Mouse (Mus musculus) adipocyte (in vitro differentiated cells): ENCODE results near the gene Kcnq1.

Experiments used
- DNase-seq: peaks from one replicate; pipeline ENCODE4 v3.0.0-alpha.2; 2016; ENCODE audit warnings: low spot score

Kcnq1 gene

DNA sequence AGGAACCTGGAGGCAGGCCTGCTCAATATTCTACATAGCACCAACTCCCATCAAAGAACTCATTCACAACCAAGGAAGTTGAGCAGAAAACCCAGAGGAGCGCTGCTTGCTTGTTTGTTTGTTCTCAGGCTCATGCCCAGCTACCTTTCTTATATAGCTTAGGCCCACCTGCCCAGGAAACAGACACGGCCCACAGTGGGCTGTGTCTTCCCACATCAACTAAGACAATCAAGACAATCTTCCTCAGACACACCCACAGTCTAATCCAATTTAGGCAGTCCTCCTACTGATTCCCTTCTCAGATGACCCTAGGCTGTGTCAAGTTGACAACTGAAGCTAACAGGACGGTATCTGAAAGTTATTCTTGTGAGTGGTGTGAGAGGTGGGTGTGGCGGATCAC lies at the start of gene Kcnq1:
Kcnq1 (plus strand) TSS at position 301 of the 400 bp plus-strand sequence.
- DNase-seq = no peak

DNA sequence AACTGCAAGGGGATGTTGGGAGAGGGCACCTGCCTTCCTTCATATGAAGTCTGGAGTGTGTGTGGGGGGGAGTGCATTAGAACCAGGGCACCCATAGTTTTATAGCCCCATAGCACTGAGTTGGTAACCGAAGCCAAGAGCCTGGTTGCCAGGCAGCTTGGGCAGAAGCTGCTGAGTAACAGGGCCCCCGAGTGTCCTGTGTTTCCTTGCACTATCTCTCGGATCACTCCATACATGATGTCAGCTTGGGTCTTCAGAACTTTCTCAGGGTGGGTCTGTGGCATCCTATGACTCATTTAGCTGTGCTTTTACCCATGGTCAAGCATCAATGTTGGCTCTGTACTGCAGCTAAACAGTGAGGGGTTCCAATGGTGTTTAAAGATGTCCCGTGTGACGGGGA lies 49.1 kb upstream of the Kcnq1 start:
- DNase-seq = no peak

DNA sequence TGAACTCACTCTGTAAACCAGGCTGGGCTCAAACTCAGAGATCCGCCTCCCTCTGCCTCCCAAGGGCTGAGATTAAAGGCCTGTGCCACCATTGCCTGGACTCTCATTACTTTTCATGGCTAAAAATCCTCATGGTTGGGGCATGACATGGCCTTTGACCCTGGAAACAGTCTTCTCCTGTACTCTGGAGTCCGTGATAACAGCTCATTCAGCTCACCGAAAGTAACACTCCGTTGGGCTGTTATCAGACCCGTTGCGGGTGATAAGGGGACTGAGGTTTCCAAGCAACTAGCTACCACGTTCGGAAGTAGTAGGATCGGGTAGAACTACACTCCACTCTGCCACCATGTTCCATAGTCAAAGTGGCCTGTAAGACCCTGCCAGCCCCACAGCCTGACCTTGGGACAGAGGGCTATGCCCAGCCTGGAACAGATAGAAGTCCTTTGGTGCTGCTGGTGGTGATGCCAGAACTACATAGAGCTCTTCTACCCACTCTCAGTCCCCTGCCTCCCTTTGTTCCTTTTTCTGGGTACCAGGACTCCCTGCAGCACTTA lies 48.4 kb upstream of the Kcnq1 start:
- DNase-seq = no peak

DNA sequence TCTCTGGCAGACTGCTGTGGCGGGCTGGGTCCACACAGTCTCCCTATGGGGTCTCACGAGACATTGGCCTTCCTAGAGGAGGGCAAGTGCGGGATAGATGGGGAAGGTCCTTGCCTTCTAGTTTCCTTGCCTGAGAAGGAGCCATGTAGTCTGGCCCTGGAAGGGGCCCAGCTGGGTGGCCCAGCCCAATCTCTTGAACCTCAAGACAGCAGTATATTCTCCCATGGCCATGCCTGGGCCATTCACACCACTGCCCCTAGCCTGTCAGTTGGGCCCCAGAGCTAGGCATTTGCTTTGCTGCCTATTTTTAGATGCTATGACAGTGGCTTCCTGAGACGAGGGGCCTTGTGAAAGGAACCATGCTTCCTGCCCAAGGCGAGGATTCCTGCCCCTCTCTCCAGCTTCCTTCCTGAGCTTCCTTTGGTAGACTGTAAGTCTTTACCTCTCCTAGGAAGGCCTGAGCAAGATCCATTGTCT lies 47.9 kb upstream of the Kcnq1 start:
- no peak for DNase-seq

DNA sequence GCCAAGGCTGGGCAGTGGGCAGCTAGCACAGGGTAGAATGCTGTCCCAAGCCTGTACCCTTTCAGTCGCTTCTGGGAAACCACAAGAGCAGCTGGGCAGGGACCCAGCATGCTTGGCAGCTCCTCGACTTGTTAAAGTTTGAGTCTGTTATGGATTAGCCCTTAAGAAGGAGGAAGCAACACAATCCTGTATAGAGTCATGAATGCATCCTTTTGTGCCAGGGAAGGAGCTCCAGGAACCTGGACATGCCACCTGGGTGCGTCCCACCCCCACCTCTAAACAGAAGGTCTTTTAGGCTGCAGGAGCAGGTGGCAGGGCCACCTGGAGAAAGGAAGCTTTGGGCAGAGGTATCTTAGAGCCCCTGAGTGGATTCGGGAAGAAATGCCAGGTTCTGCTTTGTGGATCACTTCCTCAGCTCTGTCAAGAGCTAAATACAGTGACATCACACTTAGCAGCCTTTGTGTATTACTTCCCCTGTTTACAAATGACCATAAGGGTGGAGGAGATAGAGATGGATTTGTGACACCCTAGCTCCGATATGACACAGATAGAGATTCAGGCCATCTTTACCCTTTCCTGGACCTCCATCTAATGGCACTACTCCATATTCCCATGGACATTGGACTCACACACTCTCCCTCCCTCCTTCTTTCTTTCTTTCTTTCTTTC lies 46.8 kb upstream of the Kcnq1 start:
- DNase-seq = peak; percentile 74

DNA sequence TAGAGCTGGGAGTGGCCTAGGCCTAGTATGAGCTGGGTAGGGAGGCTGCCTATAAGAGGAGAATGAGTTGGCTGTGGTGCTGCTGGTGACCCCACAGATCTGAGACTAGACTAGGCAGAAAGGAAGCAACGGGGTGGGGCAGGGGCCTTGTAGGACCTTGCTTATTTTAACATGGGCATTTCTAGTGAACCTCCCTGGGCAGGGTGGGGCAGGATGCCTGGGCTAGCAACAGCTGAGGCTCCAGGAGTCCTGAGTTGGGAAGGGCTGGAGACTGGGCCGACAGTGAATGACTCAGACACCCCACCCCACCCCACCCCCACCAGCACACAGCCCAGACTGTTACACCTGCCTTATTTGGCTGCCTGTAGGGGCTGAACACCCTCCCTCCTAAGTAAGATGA lies 43.5 kb upstream of the Kcnq1 start:
- DNase-seq = no peak

DNA sequence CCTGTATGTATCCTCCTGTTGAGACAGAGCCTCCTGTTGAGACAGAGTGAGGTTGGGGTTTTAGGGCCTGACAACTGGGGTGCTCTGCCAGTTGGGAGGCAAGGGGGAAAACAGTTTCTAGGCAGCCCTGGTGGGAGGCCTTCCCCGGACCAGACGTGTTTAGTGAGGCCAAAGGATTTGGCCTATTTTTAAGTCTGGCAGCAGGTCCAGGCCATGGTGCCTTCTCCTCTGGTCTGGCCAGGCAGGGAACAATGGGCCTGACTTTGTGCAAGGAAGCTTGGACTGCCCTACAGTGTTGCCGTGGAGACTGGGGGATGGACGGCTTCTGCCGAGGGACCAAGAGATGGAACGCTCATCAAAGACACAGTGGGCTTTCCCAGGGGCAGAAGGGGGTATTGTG lies 41.9 kb upstream of the Kcnq1 start:
- DNase-seq = no peak

DNA sequence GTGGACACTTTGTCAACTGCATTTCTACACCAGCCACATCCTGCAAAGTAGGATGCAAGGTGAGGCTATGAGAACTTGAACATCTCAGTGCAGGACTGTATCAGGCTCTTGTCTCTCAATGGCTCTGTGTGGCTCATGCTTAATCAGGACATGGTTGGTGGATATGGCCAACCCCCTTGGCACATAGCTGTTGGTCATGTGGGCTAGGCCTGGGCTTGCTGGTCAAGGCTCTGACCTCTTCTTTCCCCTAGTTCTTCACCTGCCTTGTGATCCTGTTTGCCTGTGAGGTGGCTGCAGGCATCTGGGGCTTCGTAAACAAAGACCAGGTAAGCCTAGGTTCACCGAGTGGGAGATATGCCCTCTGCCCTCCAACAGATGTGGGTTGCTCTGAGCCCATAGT lies 40.5 kb upstream of the Kcnq1 start:
- no peak for DNase-seq

DNA sequence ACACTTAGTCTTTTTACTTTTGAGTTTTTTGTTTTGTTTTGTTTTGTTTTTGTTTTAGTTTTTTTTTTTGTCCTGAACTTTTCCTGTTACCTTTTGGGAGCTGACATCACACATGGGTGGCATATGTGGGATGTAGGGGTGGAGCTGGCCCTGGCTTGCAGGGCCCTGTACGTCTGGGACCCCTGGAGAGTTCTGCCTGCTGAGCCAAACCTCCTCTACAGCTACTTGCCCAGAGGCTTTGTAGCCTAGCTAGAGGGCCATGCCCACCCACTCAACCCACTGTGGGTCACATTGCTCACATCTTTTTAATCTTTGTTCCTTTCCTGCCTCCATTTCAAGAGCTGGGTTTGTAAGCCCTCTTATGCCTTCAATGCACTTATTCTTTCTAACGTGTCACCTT lies 38.7 kb upstream of the Kcnq1 start:
- DNase-seq = no peak

DNA sequence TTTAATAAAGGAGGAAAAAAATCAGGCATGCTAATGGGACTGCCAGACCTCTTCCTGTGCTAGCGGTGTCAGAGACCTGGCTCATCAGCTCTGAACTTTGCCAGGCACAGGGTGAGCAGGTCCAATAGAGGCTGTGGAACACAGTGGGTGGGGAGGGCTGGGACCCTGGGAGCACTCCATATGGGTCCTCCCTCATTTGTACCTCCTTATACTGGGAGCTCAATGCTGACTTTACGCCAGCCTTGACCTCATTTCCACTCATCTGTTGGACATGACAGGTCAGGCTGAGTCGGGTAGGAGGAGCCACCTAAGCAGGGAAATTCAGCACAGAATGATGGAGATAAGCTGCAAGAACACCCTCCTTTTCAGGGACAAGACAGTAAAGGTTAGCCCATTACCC lies 38.3 kb upstream of the Kcnq1 start:
- no peak for DNase-seq

DNA sequence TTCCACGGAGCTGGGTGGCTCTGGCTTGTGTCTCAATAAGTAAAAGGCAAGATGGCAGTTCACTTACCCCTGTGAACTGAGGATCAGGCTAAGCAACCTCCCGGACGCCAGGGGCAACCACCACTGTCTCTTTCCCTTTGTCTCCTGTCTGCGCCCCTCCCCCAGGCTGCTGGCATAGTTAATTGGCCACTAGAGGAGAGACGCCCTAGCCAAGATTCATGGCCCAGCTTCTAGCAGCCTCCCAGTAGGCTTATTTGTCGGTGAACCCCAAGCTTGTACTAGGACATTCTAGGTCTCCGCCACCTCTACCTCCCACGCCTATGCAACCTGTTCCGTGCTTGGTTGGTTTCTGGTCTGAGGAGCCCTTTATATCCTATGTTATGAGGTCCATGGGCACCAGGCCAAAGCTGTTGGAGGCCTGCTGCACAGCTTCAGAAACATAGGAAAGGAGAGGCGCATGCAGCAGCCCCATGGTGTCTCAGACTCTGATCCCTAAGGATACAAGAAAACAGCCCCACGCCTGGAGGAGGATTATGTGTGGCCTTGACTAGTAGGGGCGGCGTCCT lies 37.8 kb upstream of the Kcnq1 start:
- DNase-seq = peak; percentile 57

DNA sequence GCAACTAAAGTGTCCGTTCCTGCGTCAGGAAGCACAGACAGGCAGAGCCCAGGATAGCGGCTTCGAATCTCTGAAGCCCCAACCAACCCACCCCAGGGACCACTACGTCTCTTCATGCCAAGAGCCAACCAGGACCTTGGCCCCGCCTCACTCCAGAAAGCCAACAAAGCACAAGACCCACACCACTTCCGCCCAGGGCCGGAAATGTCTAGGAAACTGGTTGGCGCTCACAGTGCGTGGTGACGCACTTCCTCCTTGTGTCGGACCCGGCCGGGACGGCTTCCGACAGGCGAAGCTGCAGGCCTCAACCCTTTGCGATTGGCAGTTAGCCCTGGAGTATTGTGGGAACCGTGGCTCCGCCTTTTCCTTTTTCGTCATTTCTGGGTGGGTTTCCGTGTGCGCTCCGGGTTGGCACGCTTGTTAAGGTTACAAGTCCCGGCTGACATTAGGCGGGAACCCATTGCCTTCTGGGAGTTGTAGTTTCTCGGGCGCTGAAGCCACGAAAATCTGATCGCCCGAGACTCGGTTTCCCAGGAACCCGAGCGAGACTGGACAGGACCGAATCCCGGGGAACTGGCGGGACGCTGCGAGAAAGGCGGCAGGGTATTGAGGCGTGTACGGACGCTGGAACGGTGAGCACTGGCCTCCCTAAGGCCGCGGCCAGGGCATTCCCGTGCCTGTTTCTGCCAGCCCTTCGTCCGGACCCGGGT lies 37.1 kb upstream of the Kcnq1 start, which contains the start of gene Tssc4:
Tssc4 (plus strand) TSS at position 368 of the 710 bp plus-strand sequence.
- peak; percentile 100 for DNase-seq

DNA sequence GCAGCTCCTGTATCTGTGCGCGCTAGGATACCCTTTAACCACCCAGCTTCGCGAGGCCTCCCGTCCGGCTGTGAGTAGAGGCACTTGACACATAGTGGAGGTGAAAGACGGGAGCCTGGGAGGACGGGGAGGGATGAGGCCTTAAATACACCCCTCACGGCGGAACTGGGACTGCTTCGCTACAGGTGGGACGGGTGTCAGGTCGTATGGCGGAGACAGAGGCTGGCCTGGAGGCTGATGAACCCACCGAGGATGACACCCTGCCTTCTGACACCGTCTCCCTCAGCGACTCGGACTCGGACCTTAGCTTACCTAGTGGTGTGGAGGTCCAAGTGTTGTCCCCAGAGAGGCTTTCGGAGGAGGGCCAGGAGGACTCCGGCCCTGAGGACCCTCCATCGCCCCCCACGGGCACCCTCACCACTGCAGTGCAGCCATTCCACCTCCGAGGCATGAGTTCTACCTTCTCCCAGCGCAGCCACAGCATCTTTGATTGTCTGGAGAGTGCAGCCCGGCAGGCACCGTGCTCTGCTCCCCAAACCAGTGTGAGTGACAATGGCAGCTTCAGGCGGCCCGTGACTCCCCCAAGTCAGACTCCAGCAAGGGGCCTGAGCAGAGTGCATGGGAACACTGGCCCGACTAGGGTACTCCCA lies 36.3 kb upstream of the Kcnq1 start:
- no peak for DNase-seq

DNA sequence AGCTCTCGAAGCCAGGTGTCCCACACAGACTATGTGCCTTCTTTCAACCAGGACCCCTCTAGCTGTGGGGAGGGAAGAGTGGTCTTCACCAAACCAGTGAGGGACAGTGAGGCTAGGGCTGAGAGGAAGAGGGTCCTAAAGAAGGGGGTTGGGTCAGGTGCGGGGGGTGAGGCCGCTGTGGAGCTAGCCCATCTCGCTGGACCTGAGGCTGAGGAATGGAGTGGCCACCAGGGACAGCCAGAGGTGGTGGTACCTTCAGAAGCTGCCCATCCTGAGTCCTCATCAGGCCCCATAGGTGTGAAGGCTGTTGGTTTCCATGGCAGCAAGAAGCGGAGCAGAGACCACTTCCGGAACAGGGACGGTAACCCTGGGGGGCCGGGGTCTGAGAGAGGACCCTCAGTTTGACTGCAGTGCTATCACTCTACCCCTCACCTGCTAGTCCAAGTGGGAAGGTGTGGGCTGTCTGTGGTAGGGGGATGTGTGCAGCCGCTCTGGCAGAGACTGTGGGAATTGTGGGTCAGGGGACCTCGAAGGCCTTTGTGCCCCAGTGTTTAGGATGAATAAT lies 35.6 kb upstream of the Kcnq1 start:
- DNase-seq = no peak

DNA sequence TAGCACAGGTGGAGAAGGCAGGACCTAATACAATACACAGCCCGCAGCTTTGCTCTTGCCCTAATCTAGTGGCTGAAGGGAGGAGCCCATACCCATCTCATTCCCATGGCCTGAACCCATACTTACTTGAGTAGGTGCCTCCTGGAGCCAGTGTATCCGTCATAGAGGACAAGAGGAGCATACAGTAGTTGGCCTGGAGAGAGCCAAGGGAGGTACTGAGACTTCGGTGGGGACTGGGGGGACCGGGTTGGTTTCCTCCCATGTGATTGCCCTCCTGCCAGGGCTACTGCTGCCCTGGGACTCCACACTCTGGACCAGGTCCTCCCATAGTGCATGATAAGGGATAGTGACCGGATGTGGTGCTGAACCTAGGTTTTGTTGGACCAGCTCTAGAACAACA lies 33.6 kb upstream of the Kcnq1 start:
- DNase-seq = no peak

DNA sequence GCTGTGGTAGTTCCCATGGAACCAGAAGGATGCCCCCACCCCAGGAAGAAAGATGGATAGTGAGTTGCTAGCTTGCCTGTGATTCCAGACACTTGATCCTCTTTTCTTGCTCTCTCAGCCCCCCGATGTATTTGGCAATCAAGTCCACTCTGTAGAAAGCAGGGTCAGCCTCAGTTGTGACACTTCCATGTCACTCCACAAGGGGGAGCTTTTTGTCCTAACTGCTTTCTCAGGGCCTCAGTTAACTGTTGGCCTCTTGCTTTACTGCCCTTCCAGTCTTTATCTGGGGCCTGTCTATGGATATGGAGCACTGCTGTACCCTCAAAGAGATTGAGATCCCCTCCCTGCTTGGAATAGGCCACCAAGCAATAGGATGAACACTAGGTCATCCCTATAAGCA lies 33.1 kb upstream of the Kcnq1 start:
- peak; percentile 36 for DNase-seq

DNA sequence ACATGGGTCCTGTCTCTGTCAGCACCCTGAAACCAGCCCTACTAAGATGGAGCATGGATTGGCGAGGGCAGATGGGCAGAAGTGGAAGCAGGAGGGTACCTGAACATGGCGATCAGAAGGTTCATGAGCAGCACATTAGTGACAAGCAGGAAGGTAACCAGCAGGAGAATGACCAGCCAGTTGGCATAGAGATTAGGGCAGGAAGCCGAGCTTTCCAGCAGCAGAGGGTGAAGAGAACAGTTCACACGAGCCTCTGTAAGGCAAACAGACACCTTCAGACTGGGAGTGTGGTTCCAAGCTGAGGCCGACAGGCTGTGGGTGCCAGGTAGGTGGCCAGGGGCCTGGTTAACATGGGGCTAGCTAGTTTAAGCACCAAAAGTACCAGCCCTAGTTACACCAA lies 30.8 kb upstream of the Kcnq1 start:
- DNase-seq = no peak

DNA sequence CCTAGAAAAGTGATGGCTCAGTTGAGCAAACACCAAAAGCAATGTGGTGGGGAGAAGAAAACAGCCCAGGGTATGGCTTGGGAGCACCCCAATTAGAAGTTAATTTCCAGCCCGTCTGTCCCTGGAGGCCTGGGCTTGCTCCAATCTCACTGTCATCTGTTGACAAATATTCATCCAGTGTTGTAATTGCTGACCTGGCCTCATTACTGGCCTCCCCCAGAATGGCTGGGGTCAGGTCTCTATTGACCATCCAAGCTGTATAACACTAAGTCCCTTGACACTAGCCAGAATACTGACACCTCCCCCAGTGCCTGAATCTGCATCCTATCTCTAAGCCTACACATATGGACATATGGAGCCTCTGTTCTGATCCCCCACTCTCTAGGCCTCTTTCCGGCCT lies 28.8 kb upstream of the Kcnq1 start:
- DNase-seq = no peak

DNA sequence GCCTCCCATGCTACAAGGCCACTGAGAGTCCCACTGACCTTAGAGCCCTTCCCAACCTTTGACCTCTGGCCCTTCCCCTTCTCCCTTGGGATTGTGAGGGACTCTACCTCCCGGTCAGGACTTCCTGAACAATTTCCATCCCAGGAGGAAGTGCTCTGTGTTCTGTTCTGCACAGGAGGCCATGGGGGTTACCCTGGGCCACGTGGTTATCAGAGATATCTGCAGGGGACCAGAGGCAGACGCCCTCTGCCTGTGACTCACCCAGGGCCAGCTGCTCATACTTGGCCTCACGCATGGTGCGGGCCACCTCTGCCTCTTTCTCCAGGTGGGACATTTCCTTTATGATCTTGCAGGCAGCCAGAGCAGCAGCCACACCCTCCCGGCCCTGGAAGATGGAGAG lies 24.1 kb upstream of the Kcnq1 start:
- DNase-seq = no peak

DNA sequence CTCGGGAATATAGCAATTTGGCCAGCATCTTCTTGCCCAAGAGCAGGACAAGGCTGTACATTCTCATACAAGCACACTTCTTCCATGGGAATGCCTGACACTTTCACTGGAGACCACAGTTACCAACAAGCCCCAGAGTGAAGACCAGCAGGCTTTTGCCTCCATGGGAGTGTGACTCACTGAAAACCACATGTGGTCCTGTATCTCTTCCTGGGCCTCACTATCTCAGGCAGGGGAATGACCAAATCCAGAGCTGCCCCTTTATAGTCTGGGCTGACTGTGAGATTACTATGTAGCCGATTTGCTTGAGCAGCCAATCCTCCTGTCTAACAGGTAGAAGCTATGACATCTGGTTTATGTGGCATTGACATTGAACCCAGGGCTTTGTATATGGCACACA lies 22.5 kb upstream of the Kcnq1 start:
- DNase-seq = no peak

DNA sequence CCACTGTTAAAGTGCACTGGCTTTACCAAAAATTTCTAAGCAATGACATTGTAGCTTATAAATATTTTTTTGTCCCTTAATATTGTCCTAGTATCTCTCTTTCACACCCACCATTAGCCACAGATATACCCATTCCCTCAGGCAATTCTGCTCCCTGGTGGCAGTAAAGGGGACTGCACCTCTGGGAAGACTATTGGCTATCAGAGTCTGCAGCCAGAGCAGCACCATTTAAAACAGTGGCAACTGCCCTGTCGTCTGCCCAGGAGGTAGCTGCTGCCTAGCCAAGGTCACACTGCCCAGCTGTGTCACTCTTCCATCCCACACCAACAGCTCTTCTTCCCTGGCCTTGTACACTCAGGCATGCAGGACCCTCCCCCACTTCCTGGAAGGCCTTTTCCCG lies 19.8 kb upstream of the Kcnq1 start:
- DNase-seq = peak; percentile 65

DNA sequence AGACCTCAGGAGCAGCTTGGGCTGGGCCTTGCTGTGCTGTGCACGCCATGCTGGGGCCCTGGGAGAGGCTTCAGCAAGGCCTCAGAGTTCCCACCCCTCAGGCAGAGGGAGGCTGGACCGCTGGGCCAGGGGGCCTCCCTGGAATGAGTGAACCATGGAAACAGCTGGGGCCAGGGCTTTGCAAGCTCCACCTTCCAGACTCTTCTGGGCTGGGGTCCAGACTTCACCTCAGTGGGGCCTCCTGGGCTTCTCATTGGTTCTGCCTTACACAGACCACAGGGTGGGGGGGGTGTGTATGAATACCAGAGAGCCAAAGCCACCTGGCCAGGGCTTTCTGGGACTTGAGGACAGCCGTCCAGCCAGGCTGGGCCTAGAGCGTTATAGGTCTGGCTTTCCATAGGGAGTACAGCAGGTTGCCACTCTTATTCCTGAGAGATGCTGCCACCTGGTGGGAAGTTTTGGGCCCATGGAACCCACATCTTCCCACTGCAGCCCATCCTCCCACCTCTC lies 19.0 kb upstream of the Kcnq1 start:
- DNase-seq = peak; percentile 27
